Mouse (Mus musculus): ENCODE results near the gene Glrx. TPM values are rescaled to one million over a fixed set of nuclear protein-coding genes. Genes with fewer than 3 reads are reported as not detected.
"Not testable (repeated sequence)": the region's sequence is repeated elsewhere in the genome, so short reads cannot be mapped to it uniquely, and the experiment has no call there.

Gene Glrx
- polyA plus RNA-seq, 1 experiment from 2014 or later = 72.1 TPM

DNA sequence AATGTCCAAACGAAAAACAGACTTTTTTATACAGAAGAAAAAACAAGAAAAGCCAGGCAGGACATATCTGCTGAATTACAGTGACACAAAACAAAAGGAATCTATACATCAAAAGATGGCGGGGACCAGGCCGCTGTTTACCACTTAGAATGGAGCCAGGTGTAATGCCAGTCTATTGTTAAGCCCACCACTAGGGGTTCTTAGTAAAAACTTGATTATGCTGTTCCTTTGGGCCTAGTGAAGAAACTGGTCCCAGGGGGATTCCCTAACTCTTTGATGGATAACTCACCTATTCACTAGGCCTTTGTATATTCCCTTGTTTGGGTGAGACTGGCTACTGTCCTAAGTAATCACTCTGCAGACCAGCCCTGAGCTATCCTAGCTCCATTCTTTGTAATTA is 40.2 kb upstream of the Glrx start:
- WGBS = 86% methylated on average over 3 of the region's 3 CpGs
- DNase-seq (ENCODE audit: low spot score) (no peak), ATAC-seq (replicated peaks; ENCODE audit: low FRiP score, low read depth) (no peak)

DNA sequence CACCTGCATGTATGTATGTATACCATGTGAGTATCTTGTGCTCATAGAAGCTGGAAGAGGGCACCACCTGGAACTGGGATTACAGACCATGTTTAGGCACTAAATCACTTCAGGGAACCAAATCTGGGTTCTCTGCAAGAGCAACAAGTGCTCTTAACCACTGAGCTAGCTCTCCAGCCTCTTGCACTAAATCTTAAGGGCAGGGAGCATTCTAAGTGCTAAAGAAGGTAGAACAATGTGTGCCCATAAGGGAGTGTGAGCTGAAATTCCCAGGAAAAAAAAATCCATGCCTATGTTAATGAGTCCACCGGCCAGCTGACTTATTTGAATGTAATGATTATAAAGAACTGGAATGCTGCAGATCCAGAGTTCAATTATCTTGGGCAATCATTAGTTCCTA is 31.7 kb upstream of the Glrx start:
- Histone ChIP-seq H3K27ac (no peak overlapping the region), H3K4me2 (ENCODE audit: low read length) (no peak overlapping the region), H3K27me3 (ENCODE audit: insufficient read depth, low read length) (no peaks in the 10 kb centered on the region), H3K9ac (ENCODE audit: low read depth, low read length) (no peak overlapping the region), H3K4me3 (replicated peaks; ENCODE audit: low read depth, low read length) (no peak overlapping the region), H3K36me3 (ENCODE audit: insufficient read depth, low read length) (no peaks in the 10 kb centered on the region), H3K9me3 (replicated peaks; ENCODE audit: low read length) (no peaks in the 10 kb centered on the region), H3K4me1 (replicated peaks; ENCODE audit: insufficient read depth, low read length) (no peaks in the 10 kb centered on the region)
- DNase-seq (ENCODE audit: low spot score) (no peak), ATAC-seq (replicated peaks; ENCODE audit: low FRiP score, low read depth) (no peak; the same call in 1 of the 2 replicates)
- no peak for TF ChIP-seq CTCF (IDR thresholded peaks at IDR 0.05; ENCODE audit: low read depth)
- 56% methylated on average over 1 of the region's 1 CpGs for WGBS

More for the DNA sequence above, 40.2 kb upstream of the Glrx start:
- no peaks in the 10 kb centered on the region for H3K27me3 ChIP-seq (ENCODE audit: insufficient read depth, low read length)
- no peak overlapping the region for H3K9ac ChIP-seq (ENCODE audit: low read depth, low read length)
- H3K4me1 ChIP-seq (replicated peaks; ENCODE audit: insufficient read depth, low read length) = no peaks in the 10 kb centered on the region
- no peaks in the 10 kb centered on the region for H3K9me3 ChIP-seq (replicated peaks; ENCODE audit: low read length)
- no peak overlapping the region for H3K4me3 ChIP-seq (replicated peaks; ENCODE audit: low read depth, low read length)
- no peak; the same call in 1 of the 2 replicates for TF ChIP-seq CTCF (IDR thresholded peaks at IDR 0.05; ENCODE audit: low read depth)
- no peak overlapping the region for H3K4me2 ChIP-seq (ENCODE audit: low read length)
- H3K36me3 ChIP-seq (ENCODE audit: insufficient read depth, low read length) = no peaks in the 10 kb centered on the region
- H3K27ac ChIP-seq = no peak overlapping the region

DNA sequence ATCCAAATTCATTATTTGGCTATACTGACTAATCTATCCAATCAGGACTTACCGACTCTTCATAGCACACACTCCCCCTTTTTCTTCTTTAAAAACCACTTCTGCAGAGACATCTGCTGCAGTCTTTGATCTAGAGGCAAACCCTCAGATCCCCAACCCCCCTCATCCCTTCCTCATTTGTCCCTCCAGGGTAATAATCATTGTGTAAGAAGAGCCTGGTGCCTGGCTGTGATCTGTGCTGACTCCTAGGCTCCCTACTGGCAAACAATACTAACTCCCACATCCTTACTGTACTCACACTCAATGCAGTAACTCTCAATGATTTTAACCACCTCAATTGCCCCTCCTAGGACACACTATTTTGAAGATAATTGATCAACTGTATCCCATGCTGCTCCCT is 29.7 kb upstream of the Glrx start:
- WGBS = 63% methylated on average over 1 of the region's 1 CpGs
- TF ChIP-seq CTCF (IDR thresholded peaks at IDR 0.05; ENCODE audit: low read depth) = no peak
- no peak overlapping the region for H3K4me2 ChIP-seq (ENCODE audit: low read length)
- ATAC-seq (replicated peaks; ENCODE audit: low FRiP score, low read depth) = no peak
- H3K4me3 ChIP-seq (replicated peaks; ENCODE audit: low read depth, low read length) = no peak overlapping the region
- H3K4me1 ChIP-seq (replicated peaks; ENCODE audit: insufficient read depth, low read length) = no peaks in the 10 kb centered on the region
- no peaks in the 10 kb centered on the region for H3K27me3 ChIP-seq (ENCODE audit: insufficient read depth, low read length)
- H3K36me3 ChIP-seq (ENCODE audit: insufficient read depth, low read length) = no peaks in the 10 kb centered on the region
- no peak for DNase-seq (ENCODE audit: low spot score)
- no peaks in the 10 kb centered on the region for H3K9me3 ChIP-seq (replicated peaks; ENCODE audit: low read length)
- H3K27ac ChIP-seq = no peak overlapping the region
- no peak overlapping the region for H3K9ac ChIP-seq (ENCODE audit: low read depth, low read length)

DNA sequence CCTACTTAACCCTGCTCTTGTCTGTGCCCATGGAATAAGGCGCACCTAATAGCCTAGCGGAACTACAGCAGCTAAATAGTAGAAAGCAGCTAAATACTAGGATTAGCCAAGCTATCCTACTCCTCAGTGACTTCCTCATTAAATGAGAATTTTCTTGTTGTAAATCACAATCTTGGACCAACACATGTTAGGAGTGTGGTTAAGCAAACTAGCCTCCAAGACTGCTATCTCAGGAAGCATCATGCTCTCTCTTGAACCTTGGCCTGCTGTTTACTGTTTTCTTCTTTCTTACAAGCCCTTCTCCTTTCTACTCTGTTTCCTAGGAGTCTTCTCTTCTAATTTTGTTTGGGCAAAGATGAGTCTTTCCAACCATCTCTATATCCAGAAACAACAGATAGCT is 22.5 kb upstream of the Glrx start:
- Histone ChIP-seq H3K27ac (no peak overlapping the region), H3K27me3 (ENCODE audit: insufficient read depth, low read length) (no peaks in the 10 kb centered on the region), H3K4me2 (ENCODE audit: low read length) (no peak overlapping the region), H3K9me3 (replicated peaks; ENCODE audit: low read length) (no peaks in the 10 kb centered on the region), H3K9ac (ENCODE audit: low read depth, low read length) (no peak overlapping the region), H3K36me3 (ENCODE audit: insufficient read depth, low read length) (no peaks in the 10 kb centered on the region), H3K4me1 (replicated peaks; ENCODE audit: insufficient read depth, low read length) (no peaks in the 10 kb centered on the region), H3K4me3 (replicated peaks; ENCODE audit: low read depth, low read length) (no peak overlapping the region)
- WGBS = 99% methylated on average over 2 of the region's 2 CpGs
- no peak for DNase-seq (ENCODE audit: low spot score)
- no peak for ATAC-seq (replicated peaks; ENCODE audit: low FRiP score, low read depth)
- no peak for TF ChIP-seq CTCF (IDR thresholded peaks at IDR 0.05; ENCODE audit: low read depth)

DNA sequence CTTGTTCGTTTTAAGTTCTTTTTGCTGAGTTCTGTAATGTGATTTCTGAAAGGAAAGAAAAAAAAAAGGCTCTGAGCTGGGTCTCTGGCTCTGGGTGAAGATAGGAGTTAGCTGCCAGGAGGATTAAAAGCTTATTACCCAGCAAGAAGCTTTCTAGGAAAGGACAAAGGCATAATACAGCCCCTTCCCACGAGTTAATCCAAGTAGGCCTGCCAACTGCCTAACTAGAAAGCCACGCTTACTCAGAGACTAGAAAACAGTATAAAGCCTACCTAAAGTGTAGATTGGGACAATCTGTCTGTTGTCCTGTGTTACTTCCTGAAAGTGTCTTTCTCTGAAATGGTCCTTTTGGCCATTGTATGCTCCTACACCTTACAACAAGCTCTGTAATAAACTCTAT is 21.2 kb upstream of the Glrx start:
- Histone ChIP-seq H3K9ac (ENCODE audit: low read depth, low read length) (no peak overlapping the region), H3K4me3 (replicated peaks; ENCODE audit: low read depth, low read length) (no peak overlapping the region), H3K4me1 (replicated peaks; ENCODE audit: insufficient read depth, low read length) (no peaks in the 10 kb centered on the region), H3K9me3 (replicated peaks; ENCODE audit: low read length) (no peaks in the 10 kb centered on the region), H3K27me3 (ENCODE audit: insufficient read depth, low read length) (no peaks in the 10 kb centered on the region), H3K27ac (no peak overlapping the region), H3K36me3 (ENCODE audit: insufficient read depth, low read length) (no peaks in the 10 kb centered on the region), H3K4me2 (ENCODE audit: low read length) (no peak overlapping the region)
- 64% methylated on average over 3 of the region's 3 CpGs for WGBS
- ATAC-seq (replicated peaks; ENCODE audit: low FRiP score, low read depth) = no peak
- TF ChIP-seq CTCF (IDR thresholded peaks at IDR 0.05; ENCODE audit: low read depth) = no peak
- no peak for DNase-seq (ENCODE audit: low spot score)

DNA sequence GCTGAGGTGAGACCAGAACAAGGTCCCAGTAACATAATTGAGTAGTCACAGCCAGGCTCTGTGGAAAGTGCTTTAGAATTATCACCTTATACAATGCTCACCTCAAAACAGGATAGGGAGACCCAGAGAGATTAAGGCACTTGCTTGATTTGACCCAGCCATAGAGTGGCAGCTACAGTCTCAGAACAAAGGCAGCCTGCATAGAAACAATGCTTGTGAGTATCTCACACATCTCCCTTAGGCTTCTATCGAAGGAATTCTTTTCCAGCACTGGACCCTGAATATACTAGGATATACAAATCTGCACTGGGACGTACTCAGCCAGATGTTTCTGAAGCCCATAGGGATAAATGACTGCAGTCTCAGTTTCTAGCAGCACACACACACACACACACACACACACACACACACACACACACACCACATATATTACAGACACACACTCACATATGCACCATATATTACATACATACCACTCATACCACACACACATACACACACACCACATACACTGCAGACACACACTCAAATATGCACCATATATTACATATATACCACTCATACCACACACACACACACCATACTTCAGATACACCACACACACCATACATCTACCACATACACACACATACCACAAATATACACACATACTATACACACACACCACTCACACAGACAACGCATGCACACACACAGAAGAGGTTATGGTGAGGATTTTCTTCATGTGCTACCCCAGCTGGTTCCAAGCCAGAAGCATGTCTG is 20.5 kb upstream of the Glrx start:
- no peak for DNase-seq (ENCODE audit: low spot score)
- Histone ChIP-seq H3K4me3 (replicated peaks; ENCODE audit: low read depth, low read length) (no peak overlapping the region), H3K9me3 (replicated peaks; ENCODE audit: low read length) (no peaks in the 10 kb centered on the region), H3K36me3 (ENCODE audit: insufficient read depth, low read length) (no peaks in the 10 kb centered on the region), H3K4me2 (ENCODE audit: low read length) (no peak overlapping the region), H3K27me3 (ENCODE audit: insufficient read depth, low read length) (no peaks in the 10 kb centered on the region), H3K4me1 (replicated peaks; ENCODE audit: insufficient read depth, low read length) (no peaks in the 10 kb centered on the region), H3K9ac (ENCODE audit: low read depth, low read length) (no peak overlapping the region), H3K27ac (no peak overlapping the region)
- TF ChIP-seq CTCF (IDR thresholded peaks at IDR 0.05; ENCODE audit: low read depth) = no peak
- WGBS = 83% methylated on average over 3 of the region's 3 CpGs
- ATAC-seq (replicated peaks; ENCODE audit: low FRiP score, low read depth) = no peak

DNA sequence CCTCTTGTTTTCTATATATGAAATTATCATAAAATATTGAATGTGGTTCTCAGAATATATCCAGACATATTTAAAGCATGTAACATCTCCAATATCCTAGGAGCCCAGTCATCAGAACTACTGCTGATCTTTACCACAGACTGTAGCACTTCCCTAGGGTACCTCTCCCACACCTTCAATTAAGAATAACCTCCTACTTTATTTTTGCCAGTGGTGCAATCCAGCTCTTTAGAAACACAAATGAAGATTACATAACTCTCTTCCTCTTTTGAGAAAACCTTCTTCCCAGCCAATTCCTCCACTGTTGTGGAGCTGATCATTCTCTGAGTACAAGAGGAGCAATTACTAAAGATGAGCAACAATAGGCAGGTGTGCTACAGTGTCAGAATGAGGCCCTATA is 19.8 kb upstream of the Glrx start:
- Histone ChIP-seq H3K9ac (ENCODE audit: low read depth, low read length) (no peak overlapping the region), H3K9me3 (replicated peaks; ENCODE audit: low read length) (no peaks in the 10 kb centered on the region), H3K27me3 (ENCODE audit: insufficient read depth, low read length) (no peaks in the 10 kb centered on the region), H3K4me2 (ENCODE audit: low read length) (no peak overlapping the region), H3K36me3 (ENCODE audit: insufficient read depth, low read length) (no peaks in the 10 kb centered on the region), H3K4me1 (replicated peaks; ENCODE audit: insufficient read depth, low read length) (no peaks in the 10 kb centered on the region), H3K27ac (no peak overlapping the region), H3K4me3 (replicated peaks; ENCODE audit: low read depth, low read length) (no peak overlapping the region)
- ATAC-seq (replicated peaks; ENCODE audit: low FRiP score, low read depth) = no peak
- TF ChIP-seq CTCF (IDR thresholded peaks at IDR 0.05; ENCODE audit: low read depth) = no peak
- DNase-seq (ENCODE audit: low spot score) = no peak

DNA sequence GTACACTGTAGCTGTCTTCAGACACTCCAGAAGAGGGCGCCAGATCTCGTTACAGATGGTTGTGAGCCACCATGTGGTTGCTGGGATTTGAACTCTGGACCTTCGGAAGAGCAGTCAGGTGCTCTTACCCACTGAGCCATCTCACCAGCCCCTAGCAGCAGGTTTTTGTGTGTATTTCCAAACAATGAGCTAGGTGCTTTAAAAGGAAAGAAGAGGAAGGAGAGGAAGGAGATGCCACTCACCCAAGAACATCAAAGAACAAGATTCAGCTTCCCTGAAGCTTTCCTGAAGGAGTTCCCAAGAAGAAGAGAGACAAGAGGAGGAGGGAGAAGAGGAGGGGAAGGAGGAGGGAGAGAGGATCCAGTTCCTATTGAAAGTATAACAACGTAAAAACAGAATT is 17.3 kb upstream of the Glrx start:
- 85% methylated on average over 4 of the region's 4 CpGs for WGBS
- not testable (repeated sequence) for H3K27ac ChIP-seq; H3K4me2 ChIP-seq (ENCODE audit: low read length); H3K27me3 ChIP-seq (ENCODE audit: insufficient read depth, low read length); H3K36me3 ChIP-seq (ENCODE audit: insufficient read depth, low read length); H3K9me3 ChIP-seq (replicated peaks; ENCODE audit: low read length); ATAC-seq (replicated peaks; ENCODE audit: low FRiP score, low read depth); H3K4me3 ChIP-seq (replicated peaks; ENCODE audit: low read depth, low read length); DNase-seq (ENCODE audit: low spot score); H3K9ac ChIP-seq (ENCODE audit: low read depth, low read length); H3K4me1 ChIP-seq (replicated peaks; ENCODE audit: insufficient read depth, low read length)
